Comparison of ENCODE assay signal across 20 mouse cellular contexts in genomic region chr17:44459029-44459428, GRCm38 (mm10).
DNase-seq lines count a peak whose midpoint lies in the region; ATAC-seq and TF ChIP-seq lines count a peak whose summit lies in the region.
"Had no signal": no experiment of that assay in that cellular context is flagged by ENCODE, and none has a peak within 500 bp of the region (broad histone marks: within the 10 kb centered on the region; RNA-seq: fewer than 3 reads in every experiment).

No protein-coding gene starts in this region.

- H3K9me3 ChIP-seq in lung, postnatal 0 days (ENCODE audit: low read length) = no peaks in the 10 kb centered on the region
- no peaks in the 10 kb centered on the region for H3K9me3 ChIP-seq in midbrain, embryonic 16.5 days (replicated peaks; ENCODE audit: control insufficient read depth, low read length, poor library complexity, severe bottlenecking)
- H3K9me3 ChIP-seq: forebrain, embryonic 12.5 days; heart, embryonic 15.5 days; hindbrain, embryonic 10.5 days; limb, embryonic 10.5 days; liver, embryonic 13.5 days; midbrain, embryonic 12.5 days had no signal

- ATAC-seq in lung, postnatal 0 days = no peak
- ATAC-seq in CD4-positive, CD25-positive, alpha-beta regulatory T cell, adult 4 months = peak; percentile 63
- peak; percentile 37; the same call in 1 of the 2 replicates for ATAC-seq in common myeloid progenitor, adult 5-6 weeks (replicated peaks; ENCODE audit: low read depth, poor library complexity, severe bottlenecking)
- no peak for ATAC-seq in midbrain, embryonic 16.5 days
- ATAC-seq: intestine, embryonic 16.5 days; Patski had no signal

- no peak for TF ChIP-seq CTCF in lung, postnatal 0 days (IDR thresholded peaks at IDR 0.05)

- no peaks in the 10 kb centered on the region for H3K79me2 ChIP-seq in myocyte (ENCODE audit: control insufficient read depth, insufficient read depth)

- no peak overlapping the region for H3K4me2 ChIP-seq in lung, postnatal 0 days (replicated peaks; ENCODE audit: low read depth, low read length)
- H3K4me2 ChIP-seq in myocyte (ENCODE audit: low read depth) = peak overlapping the region; percentile 19
- no peak overlapping the region for H3K4me2 ChIP-seq in midbrain, embryonic 16.5 days (ENCODE audit: low read length)
- H3K4me2 ChIP-seq: forebrain, embryonic 12.5 days; heart, embryonic 15.5 days; liver, embryonic 13.5 days; midbrain, embryonic 12.5 days had no signal

- H3K27ac ChIP-seq in lung, postnatal 0 days (ENCODE audit: low read length) = no peak overlapping the region
- no peak overlapping the region for H3K27ac ChIP-seq in midbrain, embryonic 16.5 days (ENCODE audit: low read length)
- H3K27ac ChIP-seq: forebrain, embryonic 12.5 days; heart, embryonic 15.5 days; hindbrain, embryonic 10.5 days; left cerebral cortex, adult 2 months; limb, embryonic 10.5 days; liver, embryonic 13.5 days; midbrain, embryonic 12.5 days had no signal

- H3K4me3 ChIP-seq in lung, postnatal 0 days (ENCODE audit: low read depth, low read length) = no peak overlapping the region
- H3K4me3 ChIP-seq in myocyte = no peak overlapping the region
- no peak overlapping the region for H3K4me3 ChIP-seq in midbrain, embryonic 16.5 days (ENCODE audit: low read depth, low read length)
- H3K4me3 ChIP-seq: forebrain, embryonic 12.5 days; heart, embryonic 15.5 days; hindbrain, embryonic 10.5 days; left cerebral cortex, adult 2 months; limb, embryonic 10.5 days; liver, embryonic 13.5 days; midbrain, embryonic 12.5 days had no signal

- H3K4me1 ChIP-seq in lung, postnatal 0 days (ENCODE audit: insufficient read depth, low read depth, low read length) = no peaks in the 10 kb centered on the region
- no peaks in the 10 kb centered on the region for H3K4me1 ChIP-seq in midbrain, embryonic 16.5 days (ENCODE audit: control insufficient read depth, insufficient read depth, low read length)
- H3K4me1 ChIP-seq: forebrain, embryonic 12.5 days; hindbrain, embryonic 10.5 days; limb, embryonic 10.5 days; liver, embryonic 13.5 days; midbrain, embryonic 12.5 days had no signal

- no peaks in the 10 kb centered on the region for H3K27me3 ChIP-seq in lung, postnatal 0 days (replicated peaks; ENCODE audit: insufficient read depth, low read length)
- H3K27me3 ChIP-seq in myocyte (ENCODE audit: control insufficient read depth, insufficient read depth, insufficient read length) = no peaks in the 10 kb centered on the region
- H3K27me3 ChIP-seq in midbrain, embryonic 16.5 days (ENCODE audit: control insufficient read depth, insufficient read depth, low read depth, low read length) = no peaks in the 10 kb centered on the region
- H3K27me3 ChIP-seq: liver, embryonic 13.5 days; Patski had no signal

- no peak overlapping the region for H3ac ChIP-seq in myocyte (ENCODE audit: control insufficient read depth, insufficient read length)

- TF ChIP-seq EP300 in lung, postnatal 0 days (IDR thresholded peaks at IDR 0.05) = no peak

- no peak overlapping the region for H3K9ac ChIP-seq in lung, postnatal 0 days (replicated peaks; ENCODE audit: low read depth)
- no peak overlapping the region for H3K9ac ChIP-seq in midbrain, embryonic 16.5 days (ENCODE audit: low read depth, low read length)
- H3K9ac ChIP-seq: forebrain, embryonic 12.5 days; heart, embryonic 15.5 days; liver, embryonic 13.5 days; midbrain, embryonic 12.5 days had no signal

- H3K36me3 ChIP-seq in lung, postnatal 0 days (ENCODE audit: insufficient read depth, low read length) = no peaks in the 10 kb centered on the region
- no peaks in the 10 kb centered on the region for H3K36me3 ChIP-seq in myocyte (ENCODE audit: control insufficient read depth, insufficient read depth)
- no peaks in the 10 kb centered on the region for H3K36me3 ChIP-seq in midbrain, embryonic 16.5 days (ENCODE audit: control insufficient read depth, insufficient read depth, low read length)
- H3K36me3 ChIP-seq: forebrain, embryonic 12.5 days; heart, embryonic 15.5 days; hindbrain, embryonic 10.5 days; limb, embryonic 10.5 days; liver, embryonic 13.5 days; midbrain, embryonic 12.5 days had no signal

- no peak for TF ChIP-seq POLR2A in myocyte (IDR thresholded peaks at IDR 0.05; ENCODE audit: insufficient read length, low read depth)

- 61% methylated on average over 4 of the region's 4 CpGs for WGBS in lung, postnatal 0 days
- 95% methylated on average over 4 of the region's 4 CpGs for WGBS in midbrain, embryonic 16.5 days

- peak; percentile 24 for DNase-seq in lung, postnatal 0 days (ENCODE audit: low spot score)
- no peak for DNase-seq in lung, postnatal 14 days
- no peak for DNase-seq in spleen, postnatal 10 days (ENCODE audit: low spot score in 2 of 2)
- DNase-seq in right cerebral cortex, adult 18-20 months = no peak
- DNase-seq: cerebellum, postnatal 10 days; kidney, postnatal 10 days; liver, embryonic 13.5 days; retina, postnatal 1 day had no signal

TF ChIP-seq in myocyte, 11 proteins besides CTCF, POLR2A, EP300 and RAD21:
- TF ChIP-seq CEBPB (IDR thresholded peaks at IDR 0.05; ENCODE audit: insufficient read depth, poor library complexity, severe bottlenecking) (0 out of 2 replicates have a peak, but pooled peaks have one; percentile 12), TCF12 (IDR thresholded peaks at IDR 0.05; ENCODE audit: insufficient read depth, poor library complexity, severe bottlenecking) (no peak)

Comparison
In these comparisons a context has a peak if more than half of its experiments do, and no peak if none do; other contexts are left out.
1. ATAC-seq: peak in CD4-positive, CD25-positive, alpha-beta regulatory T cell, adult 4 months (single experiment) and common myeloid progenitor, adult 5-6 weeks (single experiment); none in lung, postnatal 0 days (single experiment) and midbrain, embryonic 16.5 days (single experiment).